Mouse (Mus musculus): ENCODE measurements at regions not wholly inside any gene's neighbourhood (a gene's known extent, or its start where the extent isn't known, plus 50 kb on each side); places are given as distances from the start of the nearest gene placed in this dataset.

GRCm38 (mm10) chr2:147514748-147515147 is 153.0 kb downstream of the Pax1 start:
- no peak for DNase-seq (ENCODE audit: low spot score in 2 of 2)

GRCm38 (mm10) chr2:147503962-147504361 is 142.2 kb downstream of the Pax1 start:
- no peak for DNase-seq (ENCODE audit: low spot score in 2 of 2)

- no peak for DNase-seq (ENCODE audit: low spot score in 2 of 2)
Measured at GRCm38 (mm10) chr2:147498731-147499130, 137.0 kb downstream of the Pax1 start.

- no peak for DNase-seq (ENCODE audit: low spot score in 2 of 2)
Measured at GRCm38 (mm10) chr2:147455932-147456331, 94.2 kb downstream of the Pax1 start.

- DNase-seq (ENCODE audit: low spot score in 2 of 2) = peak in 1 of 2 experiments; percentile 16
Measured at GRCm38 (mm10) chr2:147454362-147455257, 92.9 kb downstream of the Pax1 start.

Measured in frontal cortex, postnatal 10 days (tissue).